Mouse (Mus musculus) erythroblast, embryonic 14.5 days (primary cell): ENCODE data around the gene Prkg1.

Experiments used
- GATA1 ChIP-seq: IDR thresholded peaks from 2 replicates; pipeline ENCODE4 v1.6.1; 2012; ENCODE audit warnings: low read length, inconsistent platforms, mixed read lengths
- TAL1 ChIP-seq: IDR thresholded peaks from 3 replicates; pipeline ENCODE4 v1.6.1; 2012; ENCODE audit warnings: low read length, inconsistent platforms, mixed read lengths

GRCm38 (mm10) chr19:31791724-31792123 lies 26.9 kb upstream of the Prkg1 start:
- TF ChIP-seq GATA1 (no peak), TAL1 (no peak)
